Mouse (Mus musculus): Measurements from ENCODE around the gene Bag1.

DNA sequence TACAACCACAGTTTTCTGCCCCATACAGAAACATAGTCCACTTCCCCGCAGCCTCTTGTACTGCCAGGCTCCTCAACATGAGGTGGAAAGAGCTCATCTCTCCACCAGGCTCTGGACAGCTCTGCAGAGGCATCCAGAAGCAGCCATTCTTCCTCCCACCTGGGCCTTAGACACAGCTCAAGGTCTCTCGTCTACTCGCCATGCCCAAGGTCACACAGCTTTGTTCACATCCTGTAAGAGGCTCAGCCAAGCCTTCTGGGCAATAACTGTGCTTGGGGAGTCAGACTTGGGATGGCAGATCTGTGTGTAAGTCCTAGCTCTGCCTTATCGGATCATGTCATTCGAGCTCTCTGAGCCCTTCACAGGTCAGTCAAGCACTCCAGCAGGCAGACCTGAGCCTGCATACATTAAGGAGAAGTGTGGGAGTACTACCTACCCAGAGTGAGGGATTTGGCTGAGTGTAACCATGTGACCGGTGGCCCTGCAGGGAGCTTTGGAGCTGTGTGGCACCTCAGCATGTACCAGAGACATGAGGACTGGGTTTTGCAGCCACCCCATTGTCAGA is 24.9 kb downstream of the Bag1 start:
- TF ChIP-seq POLR2A (IDR thresholded peaks at IDR 0.05; ENCODE audit: low read depth, low read length) = no peak
- no peak for TF ChIP-seq CTCF (IDR thresholded peaks at IDR 0.05; ENCODE audit: extremely low read depth, insufficient read length, insufficient replicate concordance, low read depth, low read length)
